Mouse (Mus musculus) erythroblast, embryonic 14.5 days (primary cell): ENCODE data around the gene Sulf2.

Experiments
- GATA1 ChIP-seq: IDR thresholded peaks from 2 replicates; pipeline ENCODE4 v1.6.1; 2012; ENCODE audit warnings: low read length, inconsistent platforms, mixed read lengths
- TAL1 ChIP-seq: IDR thresholded peaks from 3 replicates; pipeline ENCODE4 v1.6.1; 2012; ENCODE audit warnings: low read length, inconsistent platforms, mixed read lengths

GRCm38 (mm10) chr2:166175552-166176136 is 20.2 kb upstream of the Sulf2 start:
- TF ChIP-seq GATA1 (no peak), TAL1 (no peak)
